Mouse (Mus musculus) adrenal gland, postnatal 14 days (tissue): ENCODE data around the gene Best3. TPM values are rescaled to one million over a fixed set of nuclear protein-coding genes. Genes with fewer than 3 reads are reported as not detected.

ENCODE experiments used
- DNase-seq: peaks from one replicate; pipeline ENCODE4 v3.0.0; 2021; ENCODE audit warnings: mixed read lengths
- long read RNA-seq, 2 experiments: library from polyadenylated mRNA; stranded (forward); transcript quantifications; one replicate each; pipeline ENCODE4 v2.0.0; 2021
- total RNA-seq: library from RNA; stranded (reverse); gene quantifications from 2 replicates; pipeline ENCODE4 v1.2.3, GENCODE M21; 2021

Best3 gene
- total RNA-seq: 0.26 and 0.45 TPM in 2 replicates
- long read RNA-seq, experiment 1: 0 reads
- long read RNA-seq, experiment 2: 0 reads

DNA sequence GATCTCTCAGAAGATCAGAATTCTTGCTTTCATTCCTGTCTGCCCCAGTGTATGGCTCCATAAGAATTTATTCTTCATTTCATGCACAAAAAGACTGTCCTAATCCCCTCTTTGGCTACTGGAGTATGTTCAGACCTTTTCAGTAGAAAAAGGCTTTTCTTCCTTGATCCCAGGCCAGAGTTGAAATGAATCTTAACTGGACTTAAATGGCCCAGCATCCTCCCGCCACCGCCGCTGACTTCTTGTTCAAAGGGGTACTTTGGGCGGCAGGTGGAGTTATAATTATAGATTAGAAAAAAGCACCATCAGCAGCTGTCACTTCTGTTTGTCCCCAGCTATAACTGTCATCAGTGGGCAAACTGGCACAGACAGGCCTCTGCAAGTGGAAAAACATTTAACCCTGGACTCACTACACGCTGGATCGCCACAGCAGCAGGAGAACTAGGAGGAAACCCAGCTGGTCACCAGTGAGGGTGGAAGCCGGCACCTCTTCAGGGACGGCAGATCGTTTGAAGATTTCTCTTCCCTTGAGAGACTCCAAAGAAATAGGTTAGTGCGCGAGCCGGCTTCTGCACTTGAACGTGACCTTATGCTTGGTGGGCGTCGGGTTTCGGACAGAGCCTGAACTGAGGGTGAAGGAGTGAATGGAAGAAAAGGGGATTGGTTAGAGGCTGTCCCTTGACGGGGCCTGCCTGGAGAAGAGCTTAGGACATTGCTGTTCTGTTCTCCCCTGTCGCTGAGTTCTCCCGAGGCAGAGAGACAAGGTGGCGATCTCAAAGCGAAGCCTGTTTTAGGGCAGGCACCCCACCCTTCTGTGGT is at the start of gene Best3:
Gene Best3, plus strand, starts transcription at position 51 of the 819 bp plus-strand sequence.
- DNase-seq: peak; percentile 13

DNA sequence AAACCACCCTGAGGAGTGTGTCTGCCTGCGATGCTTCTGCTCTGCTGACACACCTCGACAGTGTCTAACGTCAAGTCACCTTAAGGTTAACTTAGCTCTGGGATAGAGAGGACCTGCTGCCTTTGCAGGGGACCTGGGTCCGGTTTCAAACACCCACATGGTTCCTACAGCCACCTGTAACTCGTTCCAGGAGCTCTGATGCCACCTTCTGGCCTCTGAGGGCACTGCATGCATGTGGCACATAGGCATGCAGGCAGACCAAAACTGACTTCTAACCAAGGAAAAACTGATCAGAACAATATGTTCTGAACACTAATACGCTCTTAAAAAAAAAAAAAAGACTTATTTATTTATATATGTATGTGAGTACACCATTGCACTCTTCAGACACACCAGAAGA is 43.1 kb upstream of the Best3 start:
- peak; percentile 47 for DNase-seq

DNA sequence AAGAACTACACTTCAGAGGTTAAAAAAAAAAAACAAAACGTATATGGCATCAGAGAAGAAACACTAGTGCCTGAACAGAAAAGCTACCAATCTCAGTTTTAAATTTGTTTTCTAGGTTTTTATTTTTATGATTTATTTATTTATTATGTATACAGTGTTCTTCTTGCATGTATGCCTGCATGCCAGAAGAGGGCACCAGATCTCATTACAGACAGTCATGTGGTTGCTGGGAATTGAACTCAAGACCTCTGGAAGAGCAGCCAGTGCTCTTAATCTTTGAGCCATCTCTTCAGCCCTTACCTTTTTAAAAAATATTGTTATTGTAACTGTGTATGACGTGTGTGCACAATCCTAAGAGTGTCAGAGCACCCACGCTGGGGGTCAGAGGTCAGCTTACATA is 42.0 kb upstream of the Best3 start:
- no peak for DNase-seq

DNA sequence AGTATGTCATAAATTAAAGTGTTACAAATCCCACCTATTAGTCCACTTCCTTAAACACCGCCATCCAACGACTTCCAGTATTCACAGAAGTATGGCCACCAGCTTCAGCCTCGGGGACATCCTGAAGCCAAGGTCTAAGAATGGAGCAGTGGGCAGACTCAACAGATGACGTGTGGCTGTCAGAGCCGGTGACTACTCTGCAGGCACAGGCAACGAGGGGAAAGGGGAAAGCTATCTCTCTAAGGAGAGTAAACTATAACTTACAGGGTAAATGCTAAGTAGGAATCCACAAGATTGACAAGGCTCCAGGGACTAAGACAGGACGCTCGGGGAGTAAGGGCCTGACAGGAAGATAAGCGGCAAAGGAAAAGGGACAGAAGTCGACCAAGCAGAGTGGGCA is 41.2 kb upstream of the Best3 start:
- DNase-seq: peak; percentile 42

DNA sequence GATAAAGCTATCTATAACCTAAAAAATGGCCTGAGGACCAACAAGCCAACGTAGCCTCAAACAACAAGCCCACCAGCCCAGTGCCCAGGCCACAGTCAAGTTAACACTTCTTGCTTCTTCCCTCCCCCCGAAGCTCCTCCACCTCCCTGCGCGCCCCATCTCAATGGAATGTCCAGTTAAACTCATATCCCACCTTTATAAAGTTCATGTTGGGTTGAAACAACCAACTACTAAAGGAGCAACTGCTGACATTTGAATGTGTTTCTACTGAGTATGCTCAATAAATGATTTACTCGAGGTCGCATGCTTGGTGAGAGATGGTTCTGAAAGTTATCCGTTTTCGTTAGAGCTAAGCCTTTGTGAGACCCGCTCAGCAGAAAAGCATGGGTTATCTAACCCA is 37.7 kb upstream of the Best3 start:
- no peak for DNase-seq

DNA sequence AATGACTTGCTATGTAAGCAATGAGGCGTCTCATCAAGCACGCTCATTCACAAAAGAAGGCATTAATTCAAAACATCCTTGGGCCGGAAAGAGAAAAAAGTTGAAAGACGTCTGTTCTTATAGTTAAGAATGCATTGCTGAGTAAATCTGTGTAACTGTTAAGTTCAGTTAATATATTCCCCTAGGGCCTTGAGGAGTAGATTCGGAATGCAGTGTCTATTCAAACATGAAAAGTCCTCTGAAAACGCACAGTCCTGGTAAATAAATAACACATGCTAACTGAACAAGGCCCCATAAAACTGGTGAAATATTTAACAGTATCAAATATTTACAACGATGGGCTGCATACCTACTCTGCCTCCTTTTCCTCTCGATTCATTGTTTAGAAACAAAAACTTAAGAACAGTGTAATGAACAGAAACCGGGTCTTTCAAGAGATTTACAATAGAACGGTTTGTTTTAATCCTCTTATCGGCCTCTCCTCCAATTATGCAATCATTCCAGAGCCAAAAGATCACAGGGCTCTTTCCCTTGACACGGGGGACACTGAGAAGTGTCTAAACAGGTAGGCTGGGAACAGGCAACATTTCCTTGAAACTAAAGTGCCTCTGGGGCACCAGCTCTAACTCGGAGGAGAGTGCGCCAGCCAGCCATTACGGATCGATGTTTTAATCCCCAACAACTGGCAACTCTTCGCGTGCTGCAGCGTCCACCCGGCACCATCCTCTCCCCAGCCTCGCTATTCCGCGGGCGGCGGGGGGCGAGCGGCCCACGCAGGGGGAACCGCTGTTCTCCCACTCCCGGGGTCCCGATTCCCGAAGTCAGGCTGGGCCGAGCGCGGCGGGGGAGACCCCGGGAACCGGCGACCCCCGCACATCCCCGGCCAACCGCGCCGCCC is 36.8 kb upstream of the Best3 start:
- peak; percentile 48 for DNase-seq

DNA sequence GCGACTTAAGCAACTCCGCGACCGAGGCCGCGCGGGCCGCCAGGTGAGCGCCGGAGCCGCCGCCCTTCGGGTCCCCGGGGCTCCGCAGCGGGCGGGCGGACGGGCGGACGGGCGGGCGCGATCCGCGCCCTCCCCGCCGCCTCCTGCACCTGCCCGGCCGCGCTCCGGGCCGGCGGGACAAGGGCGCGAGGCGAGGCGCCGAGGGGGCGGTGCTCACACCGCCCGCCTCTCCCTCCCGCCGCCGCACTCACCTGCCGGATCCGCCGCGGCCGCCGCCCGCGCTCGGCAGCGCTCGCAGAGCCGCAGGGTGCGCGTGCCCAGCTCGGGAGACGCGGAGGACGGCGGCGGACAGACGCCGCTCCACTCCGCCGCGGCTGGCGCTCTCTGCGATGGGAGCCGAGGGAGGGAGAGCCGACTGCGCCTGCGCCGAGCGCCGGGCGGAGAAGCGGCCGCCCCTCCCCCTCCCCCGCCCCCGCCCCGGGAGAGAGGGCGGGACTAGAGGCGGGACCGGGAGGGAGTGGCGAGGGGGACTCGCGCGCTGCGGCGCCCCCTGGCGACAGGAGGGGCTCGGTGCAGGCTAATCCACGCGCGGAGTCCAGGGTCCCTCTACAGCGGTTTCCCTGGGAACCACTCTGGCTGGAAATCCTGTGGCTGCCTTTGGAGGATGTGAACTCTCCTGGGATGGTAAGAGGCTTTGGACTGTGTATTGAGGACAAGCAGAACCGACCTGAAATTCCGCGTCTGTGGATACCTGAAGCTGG is 35.9 kb upstream of the Best3 start, which contains the start of gene Rab3ip:
Gene Rab3ip, minus strand, starts transcription at position 761 of the 761 bp plus-strand sequence.
- peak; percentile 95 for DNase-seq

DNA sequence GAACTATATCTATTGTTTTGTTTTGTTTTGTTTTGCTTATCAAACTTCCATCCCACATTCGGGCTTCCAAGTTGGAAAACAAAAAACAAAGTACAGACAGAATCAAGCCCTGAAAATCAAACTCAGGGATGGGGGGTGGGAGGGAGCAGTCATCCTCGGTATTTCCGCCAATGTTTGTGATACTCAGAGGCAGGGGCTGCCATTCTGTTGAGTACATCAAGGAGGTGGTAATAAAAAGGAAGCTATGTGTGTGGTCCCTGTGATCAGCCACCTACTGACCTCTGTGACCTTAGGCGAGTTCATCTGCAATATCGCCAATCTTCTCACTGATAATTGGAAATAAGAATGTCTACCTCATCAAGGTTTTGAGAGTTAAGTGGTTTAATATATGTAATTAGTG is 35.2 kb upstream of the Best3 start:
- DNase-seq: no peak

DNA sequence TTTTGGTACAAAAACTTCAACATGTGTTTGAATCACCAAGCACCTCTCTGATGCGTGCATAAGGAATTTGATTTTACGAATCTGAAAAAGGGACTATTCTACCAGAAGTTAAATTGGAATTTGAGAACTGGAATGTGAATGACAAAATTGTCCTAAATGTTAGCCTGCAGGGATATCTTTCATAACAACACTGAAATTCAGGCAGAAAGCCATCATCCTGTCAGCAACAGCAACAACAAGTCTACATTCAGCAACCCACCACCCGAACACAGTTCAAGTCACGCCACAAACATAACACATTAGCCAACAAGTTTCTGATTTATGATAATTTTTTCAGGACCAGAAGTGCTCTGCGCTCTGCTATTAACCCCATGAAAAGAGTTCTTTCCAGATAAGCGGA is 30.9 kb upstream of the Best3 start:
- no peak for DNase-seq

DNA sequence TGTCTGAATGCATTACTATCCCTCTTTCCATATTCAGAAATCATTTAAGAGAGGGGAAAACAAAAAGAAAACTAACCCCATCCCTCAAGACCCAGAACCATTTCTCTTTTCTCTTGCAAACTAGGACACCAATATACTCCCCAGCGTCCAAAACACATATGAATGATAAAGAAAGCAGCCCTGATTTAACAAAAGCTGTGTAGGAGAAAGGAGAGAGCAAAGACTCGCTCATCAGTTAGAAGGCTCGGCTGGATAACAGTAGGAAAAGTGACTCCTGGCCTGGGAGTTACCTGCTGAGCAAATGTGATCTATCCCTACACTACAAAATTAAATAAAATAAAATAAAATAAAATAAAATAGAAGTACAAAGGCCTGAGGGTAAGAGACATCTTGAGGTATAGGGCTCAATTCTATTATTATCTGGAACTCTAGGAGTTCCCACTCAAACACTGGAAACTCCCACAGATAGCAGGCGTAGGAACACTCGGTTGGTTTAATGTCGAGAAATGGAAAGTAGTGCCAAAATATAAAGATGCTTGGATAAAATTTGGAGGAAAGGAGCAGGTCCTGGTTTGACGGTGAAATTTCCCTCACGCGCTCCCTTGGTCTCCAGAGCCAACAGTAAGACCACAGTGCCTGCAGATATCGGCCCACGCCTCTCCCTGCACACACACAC is 29.5 kb upstream of the Best3 start:
- no peak for DNase-seq

DNA sequence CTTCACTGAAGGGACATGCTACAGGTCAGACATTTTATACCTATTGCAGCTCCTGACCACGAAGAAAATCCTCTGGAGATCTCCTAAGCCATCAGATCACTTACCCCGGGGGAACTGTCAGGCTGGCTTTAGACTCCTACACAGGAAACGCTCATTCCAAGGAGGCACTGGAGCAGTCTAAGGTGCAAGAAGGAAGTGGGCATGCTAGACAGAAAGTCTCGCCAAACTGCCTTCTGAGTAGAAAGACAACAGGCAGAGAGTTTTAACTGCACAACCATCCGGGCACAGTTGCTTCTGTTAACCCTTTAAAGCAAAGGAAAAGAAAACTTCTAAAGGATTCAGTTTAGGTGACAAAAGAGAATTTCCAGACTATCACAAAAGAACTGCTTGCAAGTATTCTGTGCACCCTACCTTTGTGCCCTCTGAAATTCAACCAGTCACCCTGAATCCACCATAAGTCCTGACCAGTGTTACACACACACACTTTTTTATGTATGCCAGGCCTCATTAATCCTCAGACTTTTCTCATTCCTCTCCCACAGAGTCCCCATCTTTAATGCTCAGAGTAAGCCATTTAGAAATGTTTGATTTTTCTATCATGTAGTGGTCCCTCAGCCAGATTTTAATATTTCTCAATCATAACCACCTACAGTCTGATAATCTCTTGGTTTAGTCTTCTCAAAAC is 28.1 kb upstream of the Best3 start:
- no peak for DNase-seq

DNA sequence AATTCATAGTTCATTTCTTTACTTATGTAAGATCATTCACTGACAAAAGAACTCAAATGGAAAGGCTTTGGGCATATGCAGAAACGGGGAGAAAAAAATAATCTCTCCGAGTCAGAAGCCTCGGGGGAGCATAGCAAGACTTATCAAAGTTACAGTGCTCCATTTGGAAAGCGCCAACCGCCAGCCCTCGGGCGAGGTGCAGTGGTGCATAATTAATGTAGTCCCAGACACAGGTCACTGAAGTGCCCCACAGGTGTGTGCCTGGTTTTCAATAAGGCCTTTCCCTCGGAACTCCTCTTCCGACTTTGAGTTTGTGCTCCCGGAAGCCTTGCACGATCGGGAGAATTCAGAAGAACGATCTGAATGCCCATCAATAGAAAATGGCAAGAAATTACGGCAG is 24.0 kb upstream of the Best3 start:
- DNase-seq: no peak

DNA sequence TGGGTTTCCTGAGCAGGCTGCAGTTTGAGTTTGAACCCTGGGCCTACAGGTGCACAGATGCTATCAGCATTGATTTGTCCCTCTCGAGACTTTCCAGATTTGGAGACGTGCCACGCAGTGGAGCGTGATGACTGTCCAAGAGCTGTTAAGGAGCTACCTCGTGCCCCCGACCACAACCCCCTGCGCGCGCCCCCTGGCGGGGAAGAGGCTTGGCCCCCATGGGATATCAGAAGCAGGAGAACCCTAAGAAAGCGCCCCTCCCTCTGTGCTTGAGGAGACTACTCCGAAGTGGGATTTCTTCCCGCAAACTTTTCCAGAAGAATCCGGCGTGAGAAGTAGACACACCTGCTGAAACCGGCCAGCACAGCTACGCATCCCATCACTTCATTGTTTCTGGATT is 23.3 kb upstream of the Best3 start:
- DNase-seq: peak; percentile 17

DNA sequence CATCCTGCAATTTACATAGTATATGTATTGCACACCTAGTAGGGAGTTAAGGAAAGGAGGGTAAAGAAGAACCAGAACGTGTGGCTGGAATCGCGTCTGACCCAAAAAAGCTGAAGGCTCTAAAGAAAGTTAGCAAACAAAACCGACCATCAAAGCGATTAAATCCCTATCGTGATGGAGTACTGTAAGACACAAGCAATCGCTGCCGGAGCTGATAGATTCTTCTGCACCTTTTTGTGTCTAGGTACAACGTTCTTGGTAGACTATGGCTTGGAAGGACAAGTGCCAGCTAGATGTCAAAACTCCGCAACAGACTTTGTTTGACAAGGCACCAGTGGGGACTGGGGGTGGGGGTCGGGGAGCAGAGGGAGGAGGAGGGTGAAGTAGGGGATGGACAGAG is 22.0 kb upstream of the Best3 start:
- DNase-seq: no peak

DNA sequence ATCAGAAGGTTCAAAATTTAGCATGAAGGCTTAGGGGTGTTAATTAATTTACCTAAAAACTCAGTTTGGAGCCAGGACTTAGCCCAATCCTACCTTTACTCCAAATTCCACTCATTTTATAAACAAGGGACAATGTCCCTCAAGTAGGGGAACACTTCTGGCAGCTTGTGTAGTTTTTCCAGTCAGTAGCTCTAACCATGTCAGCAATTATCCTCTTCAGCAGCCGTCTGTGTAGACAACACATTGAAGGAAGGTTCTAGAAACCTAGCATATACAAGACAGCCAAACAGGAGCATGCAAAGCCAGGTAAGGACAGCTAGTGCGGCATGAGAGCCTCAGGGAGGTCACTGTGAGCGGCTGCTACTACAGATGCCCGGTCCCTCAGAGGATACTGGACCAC is 21.5 kb upstream of the Best3 start:
- DNase-seq: no peak

DNA sequence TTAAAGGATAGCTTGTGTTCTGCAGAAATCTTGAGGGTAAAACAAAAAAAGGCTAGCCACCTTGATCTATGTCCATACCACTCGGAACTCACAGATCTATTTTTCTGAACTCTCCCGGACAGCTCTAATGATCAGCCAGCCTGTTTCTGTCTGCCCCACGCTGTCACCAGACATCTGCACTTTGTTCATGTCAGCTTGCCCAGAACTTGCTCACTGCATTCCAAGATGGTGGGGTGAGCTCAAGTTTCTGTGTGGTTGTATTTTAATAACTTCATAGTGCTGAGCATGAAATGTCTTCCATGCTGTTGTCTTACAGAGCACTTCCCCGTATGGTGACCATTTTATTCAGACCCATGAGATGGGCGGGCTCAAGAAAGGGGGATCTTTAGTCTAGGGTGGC is 20.8 kb upstream of the Best3 start:
- no peak for DNase-seq

DNA sequence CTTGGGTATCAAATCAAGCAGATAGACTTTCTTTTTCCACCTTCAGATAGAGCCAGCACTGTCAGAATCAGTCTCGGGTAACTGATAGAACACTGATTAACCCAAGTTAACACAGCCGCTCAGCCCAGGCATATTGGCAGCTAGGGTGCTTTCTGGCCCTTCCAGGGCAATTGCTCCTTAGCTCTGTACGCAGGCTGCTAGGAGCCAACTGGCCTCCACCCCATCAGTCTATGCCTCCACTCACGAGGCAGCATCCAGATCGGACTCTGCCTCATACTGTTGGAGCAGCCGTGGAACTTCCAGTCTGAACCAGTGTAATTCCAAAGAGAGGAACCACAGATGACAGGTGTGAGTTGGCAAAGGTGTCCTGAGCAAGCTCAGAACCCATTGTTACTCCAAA is 20.0 kb upstream of the Best3 start:
- no peak for DNase-seq

DNA sequence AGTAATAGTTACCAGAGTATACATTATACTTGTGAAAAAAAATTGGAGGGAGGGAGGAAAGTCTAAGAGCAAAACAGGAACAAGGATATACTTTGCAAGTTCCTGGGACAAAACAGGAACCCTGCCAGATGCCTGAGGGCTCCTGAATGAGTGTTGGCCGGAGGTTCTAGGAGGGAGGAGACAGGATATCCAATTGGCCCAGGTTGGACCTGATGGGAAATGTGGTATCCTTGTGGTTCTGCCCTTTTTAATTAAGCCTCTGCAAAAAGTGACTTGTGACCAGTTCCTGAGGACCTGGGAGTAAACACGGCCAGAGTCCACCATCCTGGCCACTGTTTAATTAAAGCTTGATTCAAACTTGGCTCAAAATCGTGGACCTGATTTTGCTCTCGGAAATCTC is 17.4 kb upstream of the Best3 start:
- DNase-seq: no peak

DNA sequence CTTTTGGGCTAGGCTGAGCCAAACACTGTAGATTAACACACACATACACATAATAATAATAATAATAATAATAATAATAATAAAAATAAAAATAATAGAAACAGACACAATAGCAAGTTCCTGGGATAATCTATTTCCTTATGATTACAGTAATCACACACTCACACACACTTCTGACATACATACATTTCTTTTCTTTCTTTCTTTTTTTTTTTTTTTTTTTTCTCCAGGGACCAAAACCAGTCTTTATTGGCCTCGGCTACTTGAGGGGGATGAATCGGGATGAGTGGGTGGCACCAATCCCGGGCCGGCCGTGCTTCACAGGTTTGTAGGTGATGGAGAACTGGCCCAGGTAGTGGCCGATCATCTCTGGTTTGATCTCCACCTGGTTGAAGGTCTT is 13.6 kb upstream of the Best3 start, which contains the start of gene Gm10271:
Gene Gm10271, minus strand, starts transcription at position 101 of the 400 bp plus-strand sequence.
- no peak for DNase-seq

DNA sequence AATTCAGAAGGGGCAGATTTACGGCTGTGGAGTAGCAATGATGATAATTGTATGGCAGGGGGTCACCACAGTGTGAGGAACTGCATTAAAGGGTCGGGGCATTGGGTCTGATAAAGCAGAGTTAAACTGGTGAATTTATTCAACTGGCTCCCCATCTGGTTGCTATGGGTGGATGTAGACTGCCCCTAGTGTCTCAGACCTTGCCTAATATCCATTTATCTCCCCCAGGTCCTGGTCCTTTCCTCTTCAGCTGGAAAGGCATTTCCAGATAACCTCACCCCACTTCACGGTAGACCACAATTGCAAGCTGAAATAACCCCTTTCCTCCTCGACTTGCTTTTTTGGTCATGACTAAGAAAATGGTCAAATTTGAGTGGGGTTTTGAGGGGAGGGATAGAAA is 8.7 kb upstream of the Best3 start:
- no peak for DNase-seq

DNA sequence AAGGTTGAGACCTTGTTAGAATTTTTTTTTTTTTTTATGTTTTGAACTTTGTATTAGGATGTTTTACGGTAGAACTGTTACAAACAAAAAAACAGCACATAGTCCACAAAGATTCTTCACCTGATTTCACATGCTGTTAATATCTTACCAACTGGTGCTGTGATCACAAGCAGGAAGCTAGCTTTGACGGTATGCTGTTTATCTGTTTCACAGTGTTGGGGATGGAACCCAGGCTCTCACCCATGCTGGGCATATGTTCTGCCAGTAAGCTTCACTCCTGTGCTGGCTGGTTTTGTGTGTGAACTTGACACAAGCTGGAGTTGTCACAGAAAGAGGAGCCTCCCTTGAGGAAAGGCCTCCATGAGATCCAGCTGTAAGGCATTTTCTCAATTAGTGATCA is 8.3 kb upstream of the Best3 start:
- DNase-seq: no peak
